Mouse (Mus musculus) forebrain, embryonic 16.5 days (tissue): ENCODE measurements around the gene Oxsm. TPM values are rescaled to one million over a fixed set of nuclear protein-coding genes. Genes with fewer than 3 reads are reported as not detected.

Experiments used
- ATAC-seq: fragments of 200-750 bp; cut with Nextera tagmentation; 2 replicates; pipeline ENCODE4 v1.8.0; 2017; ENCODE audit warnings: mild to moderate bottlenecking, moderate library complexity
- H3K27ac ChIP-seq: fragments of 300-500 bp; sonication (generic); 2 replicates; pipeline ENCODE4 v1.5.1; 2014; ENCODE audit warnings: low read length, control low read depth
- H3K27me3 ChIP-seq: fragments of 300-500 bp; sonication (generic); replicated peaks from 2 replicates; pipeline ENCODE4 v1.6.1; 2014; ENCODE audit warnings: low read length; ENCODE audit not compliant: control insufficient read depth, insufficient read depth
- H3K36me3 ChIP-seq: fragments of 300-500 bp; sonication (generic); 2 replicates; pipeline ENCODE4 v1.6.1; 2014; ENCODE audit not compliant: control insufficient read depth, insufficient read depth
- H3K4me1 ChIP-seq: fragments of 300-500 bp; sonication (generic); replicated peaks from 2 replicates; pipeline ENCODE4 v1.6.1; 2014; ENCODE audit warnings: low read length; ENCODE audit not compliant: control insufficient read depth, insufficient read depth
- H3K4me2 ChIP-seq: fragments of 300-500 bp; sonication (generic); 2 replicates; pipeline ENCODE4 v1.6.1; 2014; ENCODE audit warnings: mild to moderate bottlenecking, low read length, control low read depth
- H3K4me3 ChIP-seq: fragments of 300-500 bp; sonication (generic); replicated peaks from 2 replicates; pipeline ENCODE4 v1.5.1; 2014; ENCODE audit warnings: mild to moderate bottlenecking, low read length, control low read depth
- H3K9ac ChIP-seq: fragments of 300-500 bp; sonication (generic); replicated peaks from 2 replicates; pipeline ENCODE4 v1.6.1; 2014; ENCODE audit warnings: low read depth, low read length, control low read depth
- H3K9me3 ChIP-seq: fragments of 300-500 bp; sonication (generic); 2 replicates; pipeline ENCODE4 v1.6.1; 2016; ENCODE audit warnings: low read length; ENCODE audit not compliant: control insufficient read depth
- WGBS: fragments of 180-500 bp; shearing (Covaris S2); extraction: QIAGEN DNeasy Blood & Tissue Kit; methylation state at CpG from one replicate; pipeline ENCODE4 v1.1.7; 2014; 5-methylcytosine and 5-hydroxymethylcytosine counted together
- polyA plus RNA-seq: library from polyadenylated mRNA; unstranded; fragments of >200 nt; fragmentation: Nextera tagmentation; extraction: Ambion mirVana; gene quantifications from 2 replicates; pipeline ENCODE4 v1.2.1, GENCODE M21; 2015

The Oxsm gene
- polyA plus RNA-seq, 1 experiment from 2014 or later: 2.7 TPM

GRCm38 (mm10) chr14:16245127-16245526 is 4.5 kb downstream of the Oxsm start:
- WGBS: 68% methylated on average over 1 of the region's 1 CpGs
- Histone ChIP-seq H3K9me3 (no peaks in the 10 kb centered on the region), H3K4me1 (peaks cover 18% of the 10 kb centered on the region), H3K9ac (no peak overlapping the region), H3K36me3 (no peaks in the 10 kb centered on the region; the same call in 1 of the 2 replicates), H3K27me3 (no peaks in the 10 kb centered on the region), H3K4me3 (no peak overlapping the region), H3K4me2 (no peak overlapping the region), H3K27ac (no peak overlapping the region)
- ATAC-seq: no peak

- peaks cover 12% of the 10 kb centered on the region for H3K4me1 ChIP-seq
- H3K36me3 ChIP-seq: no peaks in the 10 kb centered on the region; the same call in 1 of the 2 replicates
- no peak for ATAC-seq
- H3K27ac ChIP-seq: no peak overlapping the region
- H3K4me2 ChIP-seq: no peak overlapping the region
- WGBS: 44% methylated on average over 2 of the region's 2 CpGs
- no peaks in the 10 kb centered on the region for H3K9me3 ChIP-seq
- no peaks in the 10 kb centered on the region for H3K27me3 ChIP-seq
- H3K4me3 ChIP-seq: no peak overlapping the region
- no peak overlapping the region for H3K9ac ChIP-seq
These were observed 5.2 kb downstream of the Oxsm start for GRCm38 (mm10) chr14:16244370-16244769.

- Histone ChIP-seq H3K36me3 (no peaks in the 10 kb centered on the region; the same call in 1 of the 2 replicates), H3K4me3 (peak overlapping the region; percentile 62), H3K4me1 (peaks cover 11% of the 10 kb centered on the region), H3K27ac (no peak overlapping the region), H3K9ac (peak overlapping the region; percentile 79), H3K9me3 (no peaks in the 10 kb centered on the region), H3K4me2 (peak overlapping the region; percentile 57), H3K27me3 (no peaks in the 10 kb centered on the region)
- WGBS: 22% methylated on average over 10 of the region's 10 CpGs
- ATAC-seq: 0 out of 2 replicates have a peak, but pooled peaks have one; percentile 6
These were observed 5.9 kb downstream of the Oxsm start for GRCm38 (mm10) chr14:16243603-16244209.

- Histone ChIP-seq H3K9me3 (no peaks in the 10 kb centered on the region), H3K9ac (peak overlapping the region; percentile 79), H3K4me2 (peak overlapping the region; percentile 57), H3K4me1 (peaks cover 10% of the 10 kb centered on the region), H3K4me3 (peak overlapping the region; percentile 62), H3K36me3 (no peaks in the 10 kb centered on the region; the same call in 1 of the 2 replicates), H3K27me3 (no peaks in the 10 kb centered on the region), H3K27ac (no peak overlapping the region)
- 5% methylated on average over 34 of the region's 34 CpGs for WGBS
- ATAC-seq: peak; percentile 88
These were observed 6.5 kb downstream of the Oxsm start for GRCm38 (mm10) chr14:16242947-16243602.

- peak; percentile 2 for ATAC-seq
- no peaks in the 10 kb centered on the region for H3K9me3 ChIP-seq
- H3K27me3 ChIP-seq: no peaks in the 10 kb centered on the region
- H3K4me3 ChIP-seq: peak overlapping the region; percentile 62
- peak overlapping the region; percentile 57 for H3K4me2 ChIP-seq
- H3K4me1 ChIP-seq: peaks cover 10% of the 10 kb centered on the region
- WGBS: 95% methylated on average over 10 of the region's 10 CpGs
- H3K9ac ChIP-seq: no peak overlapping the region
- H3K36me3 ChIP-seq: no peaks in the 10 kb centered on the region; the same call in 1 of the 2 replicates
- no peak overlapping the region for H3K27ac ChIP-seq
These were observed 7.3 kb downstream of the Oxsm start for GRCm38 (mm10) chr14:16242193-16242815.

- WGBS: 74% methylated on average over 3 of the region's 3 CpGs
- H3K27ac ChIP-seq: no peak overlapping the region
- no peak overlapping the region for H3K4me3 ChIP-seq
- no peaks in the 10 kb centered on the region for H3K9me3 ChIP-seq
- H3K36me3 ChIP-seq: no peaks in the 10 kb centered on the region; the same call in 1 of the 2 replicates
- H3K9ac ChIP-seq: no peak overlapping the region
- no peak for ATAC-seq
- no peaks in the 10 kb centered on the region for H3K4me1 ChIP-seq
- no peaks in the 10 kb centered on the region for H3K27me3 ChIP-seq
- H3K4me2 ChIP-seq: no peak overlapping the region
These were observed 13.1 kb downstream of the Oxsm start for GRCm38 (mm10) chr14:16236466-16236865.

GRCm38 (mm10) chr14:16233515-16233914 is 16.1 kb downstream of the Oxsm start:
- no peaks in the 10 kb centered on the region for H3K9me3 ChIP-seq
- no peak overlapping the region for H3K4me3 ChIP-seq
- no peak overlapping the region for H3K4me2 ChIP-seq
- H3K27ac ChIP-seq: no peak overlapping the region
- H3K9ac ChIP-seq: no peak overlapping the region
- peak; percentile 43 for ATAC-seq
- peaks cover 2% of the 10 kb centered on the region; the same call in 1 of the 2 replicates for H3K4me1 ChIP-seq
- WGBS: 23% methylated on average over 1 of the region's 1 CpGs
- no peaks in the 10 kb centered on the region for H3K27me3 ChIP-seq
- H3K36me3 ChIP-seq: no peaks in the 10 kb centered on the region

- Histone ChIP-seq H3K4me2 (no peak overlapping the region), H3K27ac (no peak overlapping the region), H3K36me3 (no peaks in the 10 kb centered on the region), H3K4me1 (peaks cover 2% of the 10 kb centered on the region; the same call in 1 of the 2 replicates), H3K4me3 (no peak overlapping the region), H3K9me3 (no peaks in the 10 kb centered on the region), H3K27me3 (no peaks in the 10 kb centered on the region), H3K9ac (no peak overlapping the region)
- ATAC-seq: peak; percentile 43
These were observed 19.0 kb downstream of the Oxsm start for GRCm38 (mm10) chr14:16230581-16230980.

GRCm38 (mm10) chr14:16229395-16229794 is 20.2 kb downstream of the Oxsm start:
- H3K27me3 ChIP-seq: no peaks in the 10 kb centered on the region
- WGBS: 25% methylated on average over 2 of the region's 2 CpGs
- no peak overlapping the region for H3K4me2 ChIP-seq
- H3K27ac ChIP-seq: no peak overlapping the region
- no peaks in the 10 kb centered on the region for H3K9me3 ChIP-seq
- peak; percentile 23; the same call in 1 of the 2 replicates for ATAC-seq
- peaks cover 2% of the 10 kb centered on the region; the same call in 1 of the 2 replicates for H3K4me1 ChIP-seq
- no peak overlapping the region for H3K9ac ChIP-seq
- no peaks in the 10 kb centered on the region for H3K36me3 ChIP-seq
- H3K4me3 ChIP-seq: no peak overlapping the region
